Mouse (Mus musculus): Measurements from ENCODE around the gene Ets1.

DNA sequence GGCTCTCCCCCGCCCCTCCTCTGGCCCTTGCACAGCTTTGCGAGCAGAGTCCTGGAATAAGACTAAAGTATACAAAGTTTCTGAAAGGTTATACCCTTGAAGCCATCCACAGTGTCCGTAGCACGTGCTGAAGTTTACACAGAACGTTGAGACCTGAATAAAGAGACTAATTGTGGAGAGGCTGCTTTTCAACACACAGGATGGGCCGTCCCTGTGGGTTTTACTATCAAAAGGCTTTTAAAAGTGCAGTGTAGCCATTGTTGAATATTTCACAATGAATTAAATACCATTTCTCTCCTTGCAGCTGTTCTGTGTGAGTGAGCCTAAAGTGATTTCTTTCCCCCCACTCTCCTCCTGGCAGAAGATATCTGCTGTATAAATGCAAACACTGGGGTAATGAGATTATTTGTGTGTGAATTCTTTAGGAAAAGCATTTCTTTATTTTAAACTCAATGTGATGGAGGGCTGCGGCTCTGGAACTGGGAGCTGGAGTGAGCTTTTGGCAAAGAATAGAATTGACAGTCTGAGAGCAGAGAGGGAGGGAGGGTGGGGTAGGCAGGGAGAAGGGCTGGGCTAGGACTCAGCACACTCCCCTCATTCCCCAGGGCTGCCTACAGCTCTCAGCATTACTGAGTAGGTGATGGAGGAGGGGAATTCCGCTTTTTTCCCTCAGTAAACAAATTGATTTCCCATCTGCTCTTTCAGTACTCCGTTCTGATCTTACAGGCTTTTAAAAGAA lies 39.8 kb downstream of the Ets1 start:
- TF ChIP-seq POLR2A (IDR thresholded peaks at IDR 0.05; ENCODE audit: extremely low read depth, insufficient read depth, low read length) (no peak), CTCF (IDR thresholded peaks at IDR 0.05; ENCODE audit: extremely low read depth, insufficient read depth, low read length) (no peak)

All from cortical plate, adult 2 months (tissue).